8 mouse cellular contexts compared by ENCODE assay signal in genomic region chr4:59199341-59199740, GRCm38 (mm10). TPM values are rescaled to one million over a fixed set of nuclear protein-coding genes. Genes with fewer than 3 reads are reported as not detected.
A peak's percentile ranks its signal among the peaks of the same experiment; 100 is the strongest.
DNase-seq lines count a peak whose midpoint lies in the region; ATAC-seq and TF ChIP-seq lines count a peak whose summit lies in the region.

No protein-coding gene starts in this region.

- TF ChIP-seq CTCF in G1E (IDR thresholded peaks at IDR 0.05; ENCODE audit: low read depth, low read length) = no peak
- no peak for TF ChIP-seq CTCF in heart, adult 2 months (IDR thresholded peaks at IDR 0.05)
- TF ChIP-seq CTCF in liver, embryonic 14.5 days (IDR thresholded peaks at IDR 0.05; ENCODE audit: low read depth) = no peak

- H3K4me3 ChIP-seq in G1E (ENCODE audit: low read depth, low read length) = peak overlapping the region; percentile 66; the same call in 1 of the 2 replicates
- 0 out of 2 replicates have a peak overlapping the region, but pooled peaks have one; percentile 9 for H3K4me3 ChIP-seq in heart, adult 2 months
- no peak overlapping the region for H3K4me3 ChIP-seq in liver, embryonic 14.5 days (ENCODE audit: insufficient read depth in 1 of 2, low read depth in 2 of 2, low read length in 2 of 2)

- intact Hi-C loops in heart, adult 2 months (cut with DNase I) = no loop called here

- TF ChIP-seq POLR2A in heart, adult 2 months (IDR thresholded peaks at IDR 0.05; ENCODE audit: insufficient read depth, low read depth, low read length) = no peak

- peaks cover 59% of the 10 kb centered on the region for H3K36me3 ChIP-seq in G1E (replicated peaks)
- H3K36me3 ChIP-seq in heart, adult 2 months (ENCODE audit: control insufficient read depth, insufficient read depth, low read length) = peaks cover 9% of the 10 kb centered on the region
- no peaks in the 10 kb centered on the region for H3K36me3 ChIP-seq in liver, embryonic 14.5 days (replicated peaks; ENCODE audit: control insufficient read depth, insufficient read depth, low read depth)

- WGBS in heart, adult 2 months = 22% methylated on average over 8 of the region's 8 CpGs
- WGBS in liver, embryonic 14.5 days (ENCODE audit: insufficient replicate concordance) = 27% methylated on average over 8 of the region's 8 CpGs

- peaks cover 87% of the 10 kb centered on the region for H3K4me1 ChIP-seq in G1E (ENCODE audit: insufficient read depth, low read depth, low read length)
- H3K4me1 ChIP-seq in heart, adult 2 months (ENCODE audit: control insufficient read depth, insufficient read depth, low read length) = peaks cover 19% of the 10 kb centered on the region
- peaks cover 62 to 63% of the 10 kb centered on the region in 2 experiments for H3K4me1 ChIP-seq in liver, embryonic 14.5 days (replicated peaks; ENCODE audit: control insufficient read depth in 2 of 2, insufficient read depth in 2 of 2, low read length in 1 of 2)

- no peak for ATAC-seq in G1E (ENCODE audit: extremely low read depth, insufficient number of reproducible peaks, low FRiP score, poor library complexity, severe bottlenecking)
- peak; percentile 62 for ATAC-seq in common myeloid progenitor, adult 5-6 weeks (replicated peaks; ENCODE audit: low read depth, poor library complexity, severe bottlenecking)
- no peak; the same call in 1 of the 2 replicates for ATAC-seq in liver, embryonic 14.5 days (ENCODE audit: insufficient read depth)

- H3K27me3 ChIP-seq in G1E (ENCODE audit: insufficient read depth, low read length) = no peaks in the 10 kb centered on the region
- H3K27me3 ChIP-seq in heart, adult 2 months (ENCODE audit: control insufficient read depth, insufficient read depth, low read length) = no peaks in the 10 kb centered on the region
- no peaks in the 10 kb centered on the region for H3K27me3 ChIP-seq in liver, embryonic 14.5 days (ENCODE audit: control insufficient read depth, insufficient read depth, low read length)

- DNase-seq in 3134 (ENCODE audit: extremely low read depth, insufficient read length, low spot score) (peak; percentile 52), G1E (ENCODE audit: low spot score) (peak; percentile 45)
- peak; percentile 62 to 68 for DNase-seq in heart, adult 2 months
- peak; percentile 43 for DNase-seq in kidney, adult 11 months
- DNase-seq in liver, embryonic 14.5 days (ENCODE audit: low read depth in 3 of 3, low spot score in 3 of 3) = no peak
- peak; percentile 79 to 80 for DNase-seq in natural killer cell, adult 2 months (ENCODE audit: low spot score in 2 of 2)
- peak; percentile 64 to 81 for DNase-seq in thymus, adult 18-20 months

- TF ChIP-seq EP300 in heart, adult 2 months (IDR thresholded peaks at IDR 0.05; ENCODE audit: insufficient read depth, low read depth, low read length) = no peak
- TF ChIP-seq EP300 in liver, embryonic 14.5 days (IDR thresholded peaks at IDR 0.05; ENCODE audit: low read depth) = no peak

- H3K4me2 ChIP-seq in liver, embryonic 14.5 days (ENCODE audit: low read depth) = peak overlapping the region; percentile 16

- no peaks in the 10 kb centered on the region for H3K9me3 ChIP-seq in G1E (replicated peaks)
- H3K9me3 ChIP-seq in liver, embryonic 14.5 days (ENCODE audit: control insufficient read depth, low read length) = no peaks in the 10 kb centered on the region

- peaks cover 5% of the 10 kb centered on the region for H3K79me2 ChIP-seq in heart, adult 2 months (replicated peaks; ENCODE audit: control insufficient read depth, insufficient read depth, low read length)

- H3K9ac ChIP-seq in heart, adult 2 months (ENCODE audit: low read depth, low read length) = no peak overlapping the region
- H3K9ac ChIP-seq in liver, embryonic 14.5 days (replicated peaks) = 0 out of 2 replicates have a peak overlapping the region, but pooled peaks have one; percentile 23

- no peak overlapping the region for H3K27ac ChIP-seq in heart, adult 2 months
- peak overlapping the region; percentile 22; the same call in 1 of the 2 replicates for H3K27ac ChIP-seq in liver, embryonic 14.5 days

RNA-seq across cellular contexts. Expression of gene Ugcg, which starts 10.3 kb away (rescaled TPM):
- 622 and 664 TPM in 2 replicates for total RNA-seq in G1E (2014; fragmentation: Nextera tagmentation)
- 341 and 382 TPM in 2 replicates for total RNA-seq in G1E (2017)
- 142 and 168 TPM in 2 replicates for polyA plus RNA-seq in G1E (2012)
- total RNA-seq in common myeloid progenitor, adult 5-6 weeks (2017) = 107 and 108 TPM in 2 replicates
- 10 to 100 TPM; 13.3 to 15.6 TPM for total RNA-seq in heart, adult 2 months (2021)
- polyA plus RNA-seq in heart, adult 2 months (2012; rRNA removed) = 10.0 and 17.9 TPM in 2 replicates
- polyA plus RNA-seq in liver, embryonic 14.5 days (2012; rRNA removed) = 19.3 and 21.7 TPM in 2 replicates
- polyA plus RNA-seq in liver, embryonic 14.5 days (2014; fragmentation: Nextera tagmentation; extraction: Ambion mirVana) = 7.5 and 9.9 TPM in 2 replicates

Comparison
In these comparisons a context has a peak if more than half of its experiments do, and no peak if none do; other contexts are left out.
1. DNase-seq: peak in 3134 (single experiment), G1E (single experiment), heart, adult 2 months (2 of 2), kidney, adult 11 months (single experiment), natural killer cell, adult 2 months (2 of 2) and thymus, adult 18-20 months (2 of 2); none in liver, embryonic 14.5 days (0 of 3).
2. H3K4me3 ChIP-seq: peak in G1E (single experiment) and heart, adult 2 months (single experiment); none in liver, embryonic 14.5 days (0 of 2).